ENCODE assay signal across 10 mouse cellular contexts in the genomic region with DNA sequence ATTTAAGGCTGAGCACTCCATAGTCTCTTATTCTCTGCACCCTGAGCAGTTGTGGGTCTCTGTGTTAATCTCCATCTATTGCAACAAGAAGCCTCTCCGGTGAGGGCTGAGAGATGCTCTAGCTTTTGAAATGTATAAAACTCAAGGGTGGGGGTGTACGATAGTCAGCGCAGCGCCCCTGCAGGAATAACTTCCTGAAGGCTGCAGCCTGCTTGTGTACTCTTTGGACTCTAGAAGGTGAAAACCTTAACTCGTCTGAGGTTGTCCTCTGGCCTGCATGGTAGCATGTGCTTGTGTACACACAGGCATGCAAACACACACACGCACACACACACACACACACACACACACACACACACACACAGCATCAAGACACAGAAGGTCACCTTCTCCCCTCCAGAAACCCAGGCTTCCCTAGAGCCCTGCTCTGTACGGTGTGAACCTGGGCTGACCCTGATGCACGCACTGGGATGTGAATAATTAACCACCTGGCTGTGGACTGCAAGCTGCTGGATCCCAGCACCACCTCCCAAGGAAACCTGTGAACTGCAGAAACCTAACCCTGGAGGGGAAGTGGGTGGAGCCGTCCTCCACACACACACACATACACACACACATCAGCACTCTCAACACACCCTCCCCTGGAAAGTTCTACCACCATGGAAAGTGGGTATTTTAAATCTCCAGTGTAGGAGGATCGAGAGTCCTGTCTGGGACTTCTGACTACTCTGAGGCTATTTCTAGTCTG. TPM values are rescaled to one million over a fixed set of nuclear protein-coding genes. Genes with fewer than 3 reads are reported as not detected.
DNase-seq lines count a peak whose midpoint lies in the region; ATAC-seq and TF ChIP-seq lines count a peak whose summit lies in the region.
"Had no signal": no experiment of that assay in that cellular context is flagged by ENCODE, and none has a peak within 500 bp of the region (broad histone marks: within the 10 kb centered on the region; RNA-seq: fewer than 3 reads in every experiment).

No protein-coding gene starts in this region.

- no peak overlapping the region for H3K9ac ChIP-seq in embryonic facial prominence, embryonic 15.5 days
- H3K9ac ChIP-seq in liver, embryonic 16.5 days (ENCODE audit: low read depth, low read length) = no peak overlapping the region
- H3K9ac ChIP-seq in midbrain, postnatal 0 days (replicated peaks; ENCODE audit: low read length, poor library complexity, severe bottlenecking) = no peak overlapping the region

- no peak for TF ChIP-seq CTCF in midbrain, postnatal 0 days (IDR thresholded peaks at IDR 0.05)

- no peak overlapping the region for H3K4me3 ChIP-seq in heart, embryonic 10.5 days
- no peak overlapping the region for H3K4me3 ChIP-seq in embryonic facial prominence, embryonic 15.5 days (replicated peaks)
- no peak overlapping the region for H3K4me3 ChIP-seq in liver, embryonic 16.5 days (ENCODE audit: low read depth, low read length)
- H3K4me3 ChIP-seq in midbrain, postnatal 0 days (ENCODE audit: low read depth, low read length) = no peak overlapping the region
- H3K4me3 ChIP-seq: layer of hippocampus, adult 2 months had no signal

- WGBS in heart, embryonic 10.5 days = 62% methylated on average over 10 of the region's 10 CpGs
- 65% methylated on average over 10 of the region's 10 CpGs for WGBS in embryonic facial prominence, embryonic 15.5 days
- 54% methylated on average over 10 of the region's 10 CpGs for WGBS in liver, embryonic 16.5 days (ENCODE audit: insufficient replicate concordance)
- 79% methylated on average over 10 of the region's 10 CpGs for WGBS in midbrain, postnatal 0 days

- H3K9me3 ChIP-seq in heart, embryonic 10.5 days = no peaks in the 10 kb centered on the region
- 0 out of 2 replicates have a peak, but pooled peaks cover 6% of the 10 kb centered on the region for H3K9me3 ChIP-seq in embryonic facial prominence, embryonic 15.5 days (replicated peaks)
- no peaks in the 10 kb centered on the region for H3K9me3 ChIP-seq in liver, embryonic 16.5 days (replicated peaks; ENCODE audit: control insufficient read depth, low read length)
- H3K9me3 ChIP-seq in midbrain, postnatal 0 days (ENCODE audit: low read length) = no peaks in the 10 kb centered on the region

- H3K27me3 ChIP-seq in heart, embryonic 10.5 days (ENCODE audit: insufficient read depth, poor library complexity, severe bottlenecking) = no peaks in the 10 kb centered on the region
- no peaks in the 10 kb centered on the region for H3K27me3 ChIP-seq in embryonic facial prominence, embryonic 15.5 days
- H3K27me3 ChIP-seq in liver, embryonic 16.5 days (ENCODE audit: control insufficient read depth, insufficient read depth, low read depth, low read length) = no peaks in the 10 kb centered on the region
- H3K27me3 ChIP-seq in midbrain, postnatal 0 days (ENCODE audit: insufficient read depth, low read length) = no peaks in the 10 kb centered on the region

- H3K4me1 ChIP-seq in heart, embryonic 10.5 days = peaks cover 66% of the 10 kb centered on the region
- peaks cover 12% of the 10 kb centered on the region; the same call in 1 of the 2 replicates for H3K4me1 ChIP-seq in embryonic facial prominence, embryonic 15.5 days
- H3K4me1 ChIP-seq in liver, embryonic 16.5 days (ENCODE audit: control insufficient read depth, low read depth, low read length) = peaks cover 3% of the 10 kb centered on the region; the same call in 1 of the 2 replicates
- H3K4me1 ChIP-seq in midbrain, postnatal 0 days (ENCODE audit: insufficient read depth, low read length) = no peaks in the 10 kb centered on the region

- no peak overlapping the region for H3K4me2 ChIP-seq in embryonic facial prominence, embryonic 15.5 days (replicated peaks)
- no peak overlapping the region for H3K4me2 ChIP-seq in liver, embryonic 16.5 days (ENCODE audit: low read depth, low read length)
- H3K4me2 ChIP-seq in midbrain, postnatal 0 days (ENCODE audit: low read depth, low read length, poor library complexity, severe bottlenecking) = no peak overlapping the region

- DNase-seq in heart, embryonic 10.5 days (ENCODE audit: low spot score) = no peak
- DNase-seq in heart, adult 9 months (ENCODE audit: low spot score in 2 of 2) = no peak
- peak; percentile 86 to 95 for DNase-seq in kidney, postnatal 25 days
- DNase-seq in midbrain, postnatal 0 days (ENCODE audit: low spot score) = no peak
- no peak for DNase-seq in urinary bladder, adult 18-20 months (ENCODE audit: low spot score in 2 of 2)
- DNase-seq in right cerebral cortex, postnatal 25 days = no peak
- DNase-seq: heart, adult 11 months had no signal

- H3K36me3 ChIP-seq in heart, embryonic 10.5 days = peaks cover 27% of the 10 kb centered on the region
- H3K36me3 ChIP-seq in embryonic facial prominence, embryonic 15.5 days = peaks cover 18% of the 10 kb centered on the region; the same call in 1 of the 2 replicates
- no peaks in the 10 kb centered on the region for H3K36me3 ChIP-seq in liver, embryonic 16.5 days (ENCODE audit: control insufficient read depth, insufficient read depth)
- H3K36me3 ChIP-seq in midbrain, postnatal 0 days (ENCODE audit: insufficient read depth, low read length) = no peaks in the 10 kb centered on the region

- ATAC-seq in embryonic facial prominence, embryonic 15.5 days (ENCODE audit: insufficient number of reproducible peaks, low FRiP score, low TSS enrichment, low read depth) = peak; percentile 12; the same call in 1 of the 2 replicates
- peak; percentile 86 for ATAC-seq in liver, embryonic 16.5 days (ENCODE audit: low read depth)
- no peak for ATAC-seq in midbrain, postnatal 0 days (ENCODE audit: low FRiP score)

- H3K27ac ChIP-seq in heart, embryonic 10.5 days = peak overlapping the region; percentile 6
- no peak overlapping the region for H3K27ac ChIP-seq in embryonic facial prominence, embryonic 15.5 days (replicated peaks)
- H3K27ac ChIP-seq in liver, embryonic 16.5 days (ENCODE audit: low read length) = no peak overlapping the region
- no peak overlapping the region for H3K27ac ChIP-seq in midbrain, postnatal 0 days (ENCODE audit: low read depth, low read length)
- H3K27ac ChIP-seq: layer of hippocampus, adult 2 months had no signal

RNA-seq across cellular contexts. Expression of a gene that starts 39.0 kb away (rescaled TPM):
- 49.5 and 70.0 TPM in 2 replicates for polyA plus RNA-seq in heart, embryonic 10.5 days (2016; fragmentation: Nextera tagmentation; extraction: Ambion mirVana)
- 37.1 and 45.6 TPM in 2 replicates for polyA plus RNA-seq in embryonic facial prominence, embryonic 15.5 days (2015; fragmentation: Nextera tagmentation; extraction: Ambion mirVana)
- polyA plus RNA-seq in liver, embryonic 16.5 days (2015; fragmentation: Nextera tagmentation; extraction: Ambion mirVana) = 1.8 and 2.7 TPM in 2 replicates
- 34.0 and 35.9 TPM in 2 replicates for total RNA-seq in midbrain, postnatal 0 days (2014; rRNA removed)
- 14.8 and 15.3 TPM in 2 replicates for polyA plus RNA-seq in midbrain, postnatal 0 days (2015; fragmentation: Nextera tagmentation; extraction: Ambion mirVana)

Comparison
In these comparisons a context has a peak if more than half of its experiments do, and no peak if none do; other contexts are left out.
1. DNase-seq: peak in kidney, postnatal 25 days (2 of 2); none in heart, embryonic 10.5 days (single experiment), heart, adult 9 months (0 of 2), midbrain, postnatal 0 days (single experiment), urinary bladder, adult 18-20 months (0 of 2) and right cerebral cortex, postnatal 25 days (single experiment).